Mouse (Mus musculus) skeletal muscle tissue, postnatal 0 days (tissue): ENCODE measurements around the gene Olfr1357. TPM values are rescaled to one million over a fixed set of nuclear protein-coding genes. Genes with fewer than 3 reads are reported as not detected.

Source experiments
- polyA plus RNA-seq: library from polyadenylated mRNA; unstranded; fragments of >200 nt; fragmentation: Nextera tagmentation; extraction: Ambion mirVana; gene quantifications from 2 replicates; pipeline ENCODE4 v1.2.1, GENCODE M21; 2015

Gene Olfr1357
- not detected in 2 replicates for polyA plus RNA-seq

DNA sequence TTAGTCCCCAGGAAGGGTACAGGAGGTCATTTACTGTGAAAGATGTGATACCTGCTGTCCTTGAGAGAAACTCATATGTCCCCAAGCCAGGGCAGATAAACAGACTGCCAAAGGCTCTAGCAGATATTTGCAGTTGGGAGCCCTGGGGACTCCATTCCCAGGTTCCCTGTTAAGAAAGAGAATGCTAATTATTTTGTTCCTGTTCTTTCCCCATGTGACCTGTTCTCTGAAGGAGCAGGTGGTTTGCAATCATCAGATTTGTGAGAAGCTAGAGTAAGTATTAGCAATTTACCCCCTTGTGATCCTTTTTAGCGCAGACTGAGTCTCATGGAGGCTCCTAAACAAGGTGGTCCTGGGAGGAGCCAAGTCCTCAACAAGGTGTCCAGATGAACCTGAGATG is at the start of gene Olfr1357:
Gene Olfr1357 (minus strand): TSS at position 101 of the 400 bp plus-strand sequence.

DNA sequence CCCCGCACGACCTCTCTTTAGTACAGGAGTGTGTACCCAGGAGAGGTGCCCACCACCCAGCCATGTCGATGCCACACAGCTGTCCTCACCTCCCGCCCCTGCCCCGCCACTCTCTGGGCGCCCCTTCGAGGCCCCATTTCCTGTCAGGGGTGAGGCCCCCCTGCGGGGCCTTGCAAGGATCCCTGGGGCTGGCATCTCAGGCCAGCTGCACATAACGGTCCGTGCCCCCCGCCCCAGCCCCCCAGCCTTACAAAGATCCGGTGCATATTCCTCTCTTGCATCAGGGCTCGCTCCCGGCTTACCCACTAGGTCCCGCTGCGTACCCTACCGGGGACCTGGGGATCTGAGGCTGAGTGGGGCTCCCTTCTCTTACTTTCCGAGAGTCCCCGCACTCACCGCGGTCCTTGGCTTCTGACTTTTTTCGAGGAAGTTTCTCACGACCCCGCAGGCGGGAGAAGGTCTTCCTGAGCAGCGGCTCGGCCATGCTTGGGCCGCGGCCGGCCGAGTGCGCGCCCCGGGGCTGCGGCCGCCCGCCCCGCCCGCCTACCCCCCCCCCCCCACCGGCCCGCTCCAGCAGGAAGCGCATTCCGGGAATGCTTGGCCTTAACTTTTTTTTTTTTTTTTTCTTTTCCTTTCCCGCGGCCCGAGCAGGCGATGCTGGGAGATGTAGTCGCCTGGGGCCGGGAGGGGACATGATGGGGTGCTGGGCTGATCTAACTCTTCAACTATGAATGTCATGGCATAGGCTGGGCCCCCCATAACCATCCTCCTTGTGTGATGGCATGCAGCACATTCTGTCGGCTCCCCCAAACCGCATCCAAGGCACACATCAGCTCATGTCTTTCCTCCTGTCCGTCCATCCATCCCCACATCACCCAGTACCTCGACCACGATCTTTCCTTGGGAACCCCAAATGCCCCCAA is 26.2 kb downstream of the Olfr1357 start, which contains the start of gene Syde1:
Gene Syde1 (minus strand): TSS at position 559 of the 923 bp plus-strand sequence.

DNA sequence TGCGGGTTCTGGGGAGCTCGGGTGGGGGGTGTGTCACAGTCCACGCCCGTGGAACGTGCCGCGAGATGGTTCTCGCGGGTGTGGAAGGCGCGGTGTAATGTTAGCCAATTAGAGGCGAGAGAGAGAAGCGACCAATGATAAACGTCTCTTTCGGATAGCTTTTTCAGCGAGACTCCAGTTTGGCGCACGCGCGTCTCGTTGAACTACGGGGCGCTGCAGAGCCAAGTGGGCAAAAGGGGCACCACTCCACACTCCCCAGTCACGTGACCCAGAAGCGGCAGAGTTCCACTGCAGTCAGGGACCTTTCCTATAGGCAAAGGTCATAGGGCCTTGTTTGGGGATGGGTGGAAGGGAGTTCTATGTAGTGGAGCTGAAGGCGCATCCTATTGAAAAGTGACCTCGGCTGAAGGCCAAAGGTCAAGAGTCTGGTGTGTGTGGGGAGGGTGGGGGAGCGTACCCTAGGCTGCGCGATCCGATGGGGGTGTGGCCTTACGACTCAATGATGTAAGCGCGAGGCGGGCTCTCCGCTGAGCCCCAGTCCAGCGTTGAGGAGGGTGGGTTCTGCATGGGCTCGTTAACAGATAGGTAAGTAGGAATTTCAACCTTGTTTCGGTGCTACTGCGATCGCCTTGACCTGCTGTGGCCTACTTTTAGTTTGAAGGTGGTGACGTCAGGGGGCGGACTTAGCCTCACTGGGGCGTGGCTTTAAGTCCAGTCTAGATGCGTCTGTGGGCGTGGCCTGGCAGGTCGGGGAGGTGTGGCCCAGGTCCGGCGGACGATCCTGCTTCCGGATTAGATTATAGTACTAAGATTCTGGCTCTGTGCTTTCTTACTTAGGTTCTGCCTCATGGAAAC is 43.4 kb downstream of the Olfr1357 start, which contains the start of gene Ilvbl:
Gene Ilvbl (plus strand): TSS at position 97 of the 855 bp plus-strand sequence.

Other genes with a start within 250 kb of the Olfr1357 start
- gene Rrp1, start 205.0 kb downstream of the Olfr1357 start, polyA plus RNA-seq = 154 and 160 TPM in 2 replicates
- gene Cstb, start 192.4 kb downstream of the Olfr1357 start, polyA plus RNA-seq = 158 and 190 TPM in 2 replicates
- gene Pdxk, start 153.1 kb downstream of the Olfr1357 start, polyA plus RNA-seq = 3.8 and 4.7 TPM in 2 replicates
- gene Olfr1358, start 100.6 kb downstream of the Olfr1357 start, polyA plus RNA-seq = not detected in 2 replicates
- 51.2 and 51.8 TPM in 2 replicates for gene Ilvbl, start 43.7 kb downstream of the Olfr1357 start, polyA plus RNA-seq
- 7.8 and 7.9 TPM in 2 replicates for gene Syde1, start 26.1 kb downstream of the Olfr1357 start, polyA plus RNA-seq
- 8.4 TPM in 1 of 2 replicates, not detected in the other for gene Casp14, start 100.2 kb upstream of the Olfr1357 start, polyA plus RNA-seq
- not detected in 2 replicates for gene Ccdc105, start 135.0 kb upstream of the Olfr1357 start, polyA plus RNA-seq
- gene Slc1a6, start 162.4 kb upstream of the Olfr1357 start, polyA plus RNA-seq = 0.24 and 0.53 TPM in 2 replicates
- not detected in 2 replicates for gene Olfr1356, start 234.1 kb upstream of the Olfr1357 start, polyA plus RNA-seq